Mouse (Mus musculus) C3H10T1/2 (cell line): Measurements from ENCODE around the gene Hrct1. TPM values are rescaled to one million over a fixed set of nuclear protein-coding genes. Genes with fewer than 3 reads are reported as not detected.

ENCODE experiments used
- polyA plus RNA-seq, 2 experiments: library from polyadenylated mRNA; unstranded; fragments of >200 nt; fragmentation: generic; extraction: Trizol; gene quantifications; one replicate each; pipeline ENCODE4 v1.2.1; 2012; ENCODE audit warnings: missing spikeins in 2 of 2

The Hrct1 gene
- 1 to 10 TPM; 2.0 to 2.5 TPM for polyA plus RNA-seq

GRCm38 (mm10) chr4:43726995-43727394 is at the start of gene Hrct1:
Gene Hrct1, plus strand, starts transcription at chr4:43727188.

GRCm38 (mm10) chr4:43700707-43701106 is 26.3 kb upstream of the Hrct1 start, which contains the start of gene Olfr70:
Gene Olfr70, minus strand, starts transcription at chr4:43700807.

GRCm38 (mm10) chr4:43709869-43710268 is 17.1 kb upstream of the Hrct1 start, which contains the start of gene Olfr71:
Gene Olfr71, minus strand, starts transcription at chr4:43710255.

GRCm38 (mm10) chr4:43729794-43730550 is 3.0 kb downstream of the Hrct1 start, which contains the start of gene Spaar:
Gene Spaar, plus strand, starts transcription at chr4:43730034.

GRCm38 (mm10) chr4:43770909-43771308 is 43.9 kb downstream of the Hrct1 start, which contains the start of gene Olfr159:
Gene Olfr159, minus strand, starts transcription at chr4:43771009.

Other genes with a start within 250 kb of the Hrct1 start
- gene Sit1, start 243.5 kb upstream of the Hrct1 start, polyA plus RNA-seq: not detected
- gene Ccdc107, start 234.3 kb upstream of the Hrct1 start, polyA plus RNA-seq: 100 to 1,000 TPM; 103 to 155 TPM
- gene Arhgef39, start 227.5 kb upstream of the Hrct1 start, polyA plus RNA-seq: 10 to 100 TPM in 1 of 2 experiments, 1 to 10 TPM in 1; 7.5 to 26.7 TPM
- gene Car9, start 220.2 kb upstream of the Hrct1 start, polyA plus RNA-seq: 10 to 100 TPM in 1 of 2 experiments, under 1 TPM in 1; 0.13 to 14.9 TPM
- gene Tpm2, start 203.4 kb upstream of the Hrct1 start, polyA plus RNA-seq: 100 to 1,000 TPM; 317 to 365 TPM
- gene Creb3, start 164.9 kb upstream of the Hrct1 start, polyA plus RNA-seq: 10 to 100 TPM; 42.0 to 72.5 TPM
- 100 to 1,000 TPM in 1 of 2 experiments, 10 to 100 TPM in 1; 65.6 to 138 TPM for gene Tln1, start 164.5 kb upstream of the Hrct1 start, polyA plus RNA-seq
- gene Rgp1, start 148.5 kb upstream of the Hrct1 start, polyA plus RNA-seq: 10 to 100 TPM in 1 of 2 experiments, 1 to 10 TPM in 1; 8.5 to 22.7 TPM
- gene Gba2, start 148.3 kb upstream of the Hrct1 start, polyA plus RNA-seq: 10 to 100 TPM in 1 of 2 experiments, 1 to 10 TPM in 1; 2.0 to 10.2 TPM
- gene Msmp, start 142.7 kb upstream of the Hrct1 start, polyA plus RNA-seq: under 1 TPM in 1 of 2 experiments, not detected in 1; 0.09 TPM
- gene Npr2, start 95.3 kb upstream of the Hrct1 start, polyA plus RNA-seq: 10 to 100 TPM in 1 of 2 experiments, 1 to 10 TPM in 1; 5.4 to 63.4 TPM
- under 1 TPM; 0.02 to 0.26 TPM for gene Spag8, start 73.6 kb upstream of the Hrct1 start, polyA plus RNA-seq
- gene Hint2, start 70.7 kb upstream of the Hrct1 start, polyA plus RNA-seq: 100 to 1,000 TPM in 1 of 2 experiments, 10 to 100 TPM in 1; 99.0 to 148 TPM
- 1 to 10 TPM in 1 of 2 experiments, under 1 TPM in 1; 0.16 to 3.7 TPM for gene Tmem8b, start 58.2 kb upstream of the Hrct1 start, polyA plus RNA-seq
- 1 to 10 TPM; 3.9 to 6.0 TPM for gene Fam221b, start 58.0 kb upstream of the Hrct1 start, polyA plus RNA-seq
- gene Olfr70, start 26.4 kb upstream of the Hrct1 start, polyA plus RNA-seq: under 1 TPM in 1 of 2 experiments, not detected in 1; 0.01 TPM
- not detected for gene Olfr71, start 16.9 kb upstream of the Hrct1 start, polyA plus RNA-seq
- gene Spaar, start 2.8 kb downstream of the Hrct1 start, polyA plus RNA-seq: under 1 TPM; 0.01 to 0.02 TPM
- not detected for gene Olfr159, start 43.8 kb downstream of the Hrct1 start, polyA plus RNA-seq
- not detected for gene Olfr156, start 96.7 kb downstream of the Hrct1 start, polyA plus RNA-seq
- gene Olfr157, start 113.0 kb downstream of the Hrct1 start, polyA plus RNA-seq: not detected
- not detected for gene Olfr155, start 124.4 kb downstream of the Hrct1 start, polyA plus RNA-seq
- 1 to 10 TPM in 1 of 2 experiments, under 1 TPM in 1; 0.06 to 6.3 TPM for gene Reck, start 148.3 kb downstream of the Hrct1 start, polyA plus RNA-seq
- gene Glipr2, start 230.2 kb downstream of the Hrct1 start, polyA plus RNA-seq: 10 to 100 TPM; 45.6 to 68.0 TPM